Comparison of ENCODE assay signal across 7 mouse cellular contexts in the genomic region with DNA sequence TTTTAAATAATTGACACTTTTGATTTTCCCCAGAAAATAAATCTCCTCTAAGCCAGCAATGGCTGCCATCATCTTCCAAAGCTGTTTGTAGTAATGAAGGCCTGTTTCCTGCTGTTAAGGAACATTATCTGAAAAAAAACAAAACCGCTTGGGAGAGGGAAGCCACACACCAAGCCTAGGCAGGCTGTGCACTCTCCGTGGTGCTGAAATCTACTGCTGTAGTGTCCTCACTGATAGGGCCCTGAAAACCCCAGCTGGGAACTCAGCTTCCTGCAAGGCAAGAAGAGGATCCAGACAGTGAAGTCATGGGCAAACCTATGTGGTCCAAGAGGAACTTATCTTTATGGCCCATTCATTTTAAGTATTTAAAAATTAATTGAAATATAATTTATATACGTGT.
DNase-seq lines count a peak whose midpoint lies in the region; ATAC-seq lines count a peak whose summit lies in the region.

No protein-coding gene starts in this region.

- peak; percentile 69; the same call in 1 of the 2 replicates for ATAC-seq in kidney, embryonic 15.5 days (replicated peaks; ENCODE audit: low FRiP score)

- H3K4me1 ChIP-seq in kidney, embryonic 15.5 days = no peaks in the 10 kb centered on the region

- peak; percentile 56 for DNase-seq in lung, postnatal 10 days
- DNase-seq in lung, postnatal 25 days (ENCODE audit: low spot score) = no peak
- peak; percentile 37 for DNase-seq in adrenal gland, postnatal 25 days
- DNase-seq in retina, postnatal 1 day = peak; percentile 75
- DNase-seq in right cerebral cortex, adult 18-20 months = no peak
- no peak for DNase-seq in left cerebral cortex, adult 18-20 months (ENCODE audit: low spot score in 2 of 2)

- no peak overlapping the region for H3K4me2 ChIP-seq in kidney, embryonic 15.5 days

- no peak overlapping the region for H3K4me3 ChIP-seq in kidney, embryonic 15.5 days (replicated peaks)

- no peaks in the 10 kb centered on the region for H3K36me3 ChIP-seq in kidney, embryonic 15.5 days

- no peak overlapping the region for H3K27ac ChIP-seq in kidney, embryonic 15.5 days

- H3K9me3 ChIP-seq in kidney, embryonic 15.5 days (replicated peaks) = no peaks in the 10 kb centered on the region

- 13% methylated on average over 3 of the region's 3 CpGs for WGBS in kidney, embryonic 15.5 days

- no peaks in the 10 kb centered on the region for H3K27me3 ChIP-seq in kidney, embryonic 15.5 days

- no peak overlapping the region for H3K9ac ChIP-seq in kidney, embryonic 15.5 days

Comparison
In these comparisons a context has a peak if more than half of its experiments do, and no peak if none do; other contexts are left out.
1. DNase-seq: peak in lung, postnatal 10 days (single experiment), adrenal gland, postnatal 25 days (single experiment) and retina, postnatal 1 day (single experiment); none in lung, postnatal 25 days (single experiment), right cerebral cortex, adult 18-20 months (single experiment) and left cerebral cortex, adult 18-20 months (0 of 2).